Mouse (Mus musculus) heart, postnatal 25 days (tissue): ENCODE measurements around the gene Gm853. TPM values are rescaled to one million over a fixed set of nuclear protein-coding genes. Genes with fewer than 3 reads are reported as not detected.

ENCODE experiments used
- DNase-seq: peaks from one replicate; pipeline ENCODE4 v3.0.0; 2022; ENCODE audit warnings: low spot score
- intact Hi-C: fragments of 180-260 bp; cut with DNase I; formaldehyde crosslinking; loops from one replicate; pipeline ENCODE4 v1.15.1; 2025
- total RNA-seq, 2 experiments: library from RNA; stranded (reverse); gene quantifications; 2 replicates each; pipeline ENCODE4 v1.2.3; 2021

Gene Gm853
- total RNA-seq, 2 experiments from 2014 or later: not detected

GRCm38 (mm10) chr4:130220176-130220575, 2.0 kb downstream of the Gm853 start:
- intact Hi-C loops: no loop called here
- no peak for DNase-seq

- DNase-seq: no peak
- intact Hi-C loops: no loop called here
Observed at GRCm38 (mm10) chr4:130215392-130215791, 6.8 kb downstream of the Gm853 start.

GRCm38 (mm10) chr4:130213857-130214256, 8.3 kb downstream of the Gm853 start:
- intact Hi-C loops: no loop called here

GRCm38 (mm10) chr4:130213197-130213596, 9.0 kb downstream of the Gm853 start:
- intact Hi-C loops: no loop called here
- no peak for DNase-seq

More at GRCm38 (mm10) chr4:130213857-130214256, 8.3 kb downstream of the Gm853 start:
- no peak for DNase-seq

- intact Hi-C loops: no loop called here
- DNase-seq: no peak
Observed at GRCm38 (mm10) chr4:130212421-130212820, 9.8 kb downstream of the Gm853 start.

- no peak for DNase-seq
- intact Hi-C loops: no loop called here
Observed at GRCm38 (mm10) chr4:130211870-130212269, 10.3 kb downstream of the Gm853 start.

- peak; percentile 38 for DNase-seq
- intact Hi-C loops: loop anchor here (1.0 to 2.0 kb wide), 2 partner anchors 47 to 92 kb away; no protein-coding TSS in a partner anchor
Observed at GRCm38 (mm10) chr4:130198694-130199670, 23.2 kb downstream of the Gm853 start.

- no peak for DNase-seq
Observed at GRCm38 (mm10) chr4:130196542-130196941, 25.7 kb downstream of the Gm853 start.

GRCm38 (mm10) chr4:130195924-130196323, 26.3 kb downstream of the Gm853 start:
- DNase-seq: no peak
- intact Hi-C loops: no loop called here

More at GRCm38 (mm10) chr4:130196542-130196941, 25.7 kb downstream of the Gm853 start:
- intact Hi-C loops: no loop called here

- intact Hi-C loops: no loop called here
- no peak for DNase-seq
Observed at GRCm38 (mm10) chr4:130192266-130192665, 29.9 kb downstream of the Gm853 start.

GRCm38 (mm10) chr4:130189606-130190005, 32.6 kb downstream of the Gm853 start:
- intact Hi-C loops: loop anchor here (1.0 to 5.0 kb wide), 4 partner anchors 16 to 231 kb away; no protein-coding TSS in a partner anchor
- no peak for DNase-seq

GRCm38 (mm10) chr4:130188806-130189297, 33.3 kb downstream of the Gm853 start:
- peak; percentile 61 for DNase-seq
- intact Hi-C loops: loop anchor here (1.0 to 5.0 kb wide), 4 partner anchors 16 to 230 kb away; no protein-coding TSS in a partner anchor

- no peak for DNase-seq
- intact Hi-C loops: loop anchor here (5.0 kb wide), 1 partner anchor 150 kb away; no protein-coding TSS in a partner anchor
Observed at GRCm38 (mm10) chr4:130186891-130187290, 35.3 kb downstream of the Gm853 start.

GRCm38 (mm10) chr4:130186450-130186849, 35.8 kb downstream of the Gm853 start:
- intact Hi-C loops: loop anchor here (5.0 kb wide), 1 partner anchor 149 kb away; no protein-coding TSS in a partner anchor
- DNase-seq: no peak

- intact Hi-C loops: no loop called here
- no peak for DNase-seq
Observed at GRCm38 (mm10) chr4:130183879-130184278, 38.3 kb downstream of the Gm853 start.

- DNase-seq: no peak
- intact Hi-C loops: no loop called here
Observed at GRCm38 (mm10) chr4:130183023-130183422, 39.2 kb downstream of the Gm853 start.

GRCm38 (mm10) chr4:130181886-130182285, 40.3 kb downstream of the Gm853 start:
- intact Hi-C loops: no loop called here
- no peak for DNase-seq

- no peak for DNase-seq
- intact Hi-C loops: no loop called here
Observed at GRCm38 (mm10) chr4:130180909-130181602, 41.1 kb downstream of the Gm853 start.

GRCm38 (mm10) chr4:130179876-130180275, 42.3 kb downstream of the Gm853 start:
- no peak for DNase-seq
- intact Hi-C loops: no loop called here

- intact Hi-C loops: no loop called here
- DNase-seq: no peak
Observed at GRCm38 (mm10) chr4:130177536-130177935, 44.7 kb downstream of the Gm853 start.
